Mouse (Mus musculus) limb, embryonic 10.5 days (tissue): Measurements from ENCODE around the gene Churc1. TPM values are rescaled to one million over a fixed set of nuclear protein-coding genes. Genes with fewer than 3 reads are reported as not detected.
A peak's percentile ranks its signal among the peaks of the same experiment; 100 is the strongest.

Experiments
- DNase-seq: peaks from one replicate; pipeline ENCODE4 v3.0.0-alpha.2; 2017; ENCODE audit warnings: low spot score
- H3K27ac ChIP-seq: fragments of 300-500 bp; sonication (generic); 2 replicates; pipeline ENCODE4 v1.5.1; 2016; ENCODE audit warnings: mild to moderate bottlenecking
- H3K27me3 ChIP-seq: fragments of 300-500 bp; sonication (generic); 2 replicates; pipeline ENCODE4 v1.6.1; 2016; ENCODE audit warnings: low read depth, mild to moderate bottlenecking; ENCODE audit not compliant: poor library complexity, severe bottlenecking
- H3K36me3 ChIP-seq: fragments of 300-500 bp; sonication (generic); 2 replicates; pipeline ENCODE4 v1.6.1; 2016; ENCODE audit warnings: mild to moderate bottlenecking, moderate library complexity
- H3K4me1 ChIP-seq: fragments of 300-500 bp; sonication (generic); 2 replicates; pipeline ENCODE4 v1.6.1; 2016
- H3K4me3 ChIP-seq: fragments of 300-500 bp; sonication (generic); 2 replicates; pipeline ENCODE4 v1.5.1; 2016; ENCODE audit warnings: mild to moderate bottlenecking, moderate library complexity
- H3K9me3 ChIP-seq: fragments of 300-500 bp; sonication (generic); replicated peaks from 2 replicates; pipeline ENCODE4 v1.6.1; 2016; ENCODE audit warnings: mild to moderate bottlenecking
- WGBS: fragments of 180-500 bp; shearing (Covaris S2); methylation state at CpG from one replicate; pipeline ENCODE4 v1.1.7; 2016; 5-methylcytosine and 5-hydroxymethylcytosine counted together
- polyA plus RNA-seq: library from polyadenylated mRNA; unstranded; fragments of >200 nt; fragmentation: Nextera tagmentation; extraction: Ambion mirVana; gene quantifications from 2 replicates; pipeline ENCODE4 v1.2.1, GENCODE M21; 2016

The Churc1 gene
- polyA plus RNA-seq, 1 experiment from 2014 or later = 107 TPM

GRCm38 (mm10) chr12:76820615-76821014 lies 55.3 kb downstream of the Churc1 start:
- no peak overlapping the region for H3K4me3 ChIP-seq
- DNase-seq = no peak

GRCm38 (mm10) chr12:76822002-76822650 lies 56.8 kb downstream of the Churc1 start:
- H3K27ac ChIP-seq = peak overlapping the region; percentile 85
- peak; percentile 68 for DNase-seq
- under 1% methylated on average over 65 of the region's 66 CpGs for WGBS
- H3K9me3 ChIP-seq = no peaks in the 10 kb centered on the region
- H3K27me3 ChIP-seq = peaks cover 68% of the 10 kb centered on the region
- no peaks in the 10 kb centered on the region for H3K36me3 ChIP-seq
- peak overlapping the region; percentile 74 for H3K4me3 ChIP-seq
- peaks cover 28% of the 10 kb centered on the region for H3K4me1 ChIP-seq

More at GRCm38 (mm10) chr12:76820615-76821014, 55.3 kb downstream of the Churc1 start:
- no peaks in the 10 kb centered on the region for H3K9me3 ChIP-seq
- H3K27me3 ChIP-seq = peaks cover 67% of the 10 kb centered on the region
- WGBS = 48% methylated on average over 4 of the region's 4 CpGs
- H3K4me1 ChIP-seq = peaks cover 32% of the 10 kb centered on the region
- H3K27ac ChIP-seq = no peak overlapping the region
- no peaks in the 10 kb centered on the region for H3K36me3 ChIP-seq

- 3% methylated on average over 17 of the region's 17 CpGs for WGBS
Measured at GRCm38 (mm10) chr12:76822651-76823041, 57.3 kb downstream of the Churc1 start, which contains the start of gene Rab15. Gene Rab15 (minus strand): TSS chr12:76822908.

GRCm38 (mm10) chr12:76825283-76825682 lies 59.9 kb downstream of the Churc1 start:
- no peak for DNase-seq
- no peaks in the 10 kb centered on the region for H3K9me3 ChIP-seq
- peaks cover 53% of the 10 kb centered on the region for H3K27me3 ChIP-seq
- no peaks in the 10 kb centered on the region for H3K36me3 ChIP-seq
- WGBS = 74% methylated on average over 4 of the region's 4 CpGs
- H3K27ac ChIP-seq = no peak overlapping the region
- H3K4me3 ChIP-seq = no peak overlapping the region
- peaks cover 26% of the 10 kb centered on the region for H3K4me1 ChIP-seq

More at GRCm38 (mm10) chr12:76822651-76823041, 57.3 kb downstream of the Churc1 start, which contains the start of gene Rab15:
- Histone ChIP-seq H3K9me3 (no peaks in the 10 kb centered on the region), H3K4me3 (peak within 1 kb of the TSS; percentile 74), H3K27ac (peak within 1 kb of the TSS; percentile 85), H3K4me1 (peaks cover 28% of the 10 kb centered on the region), H3K27me3 (peaks cover 68% of the 10 kb centered on the region), H3K36me3 (no peaks in the 10 kb centered on the region)
- peak; percentile 48 for DNase-seq

- WGBS = 7% methylated on average over 3 of the region's 3 CpGs
- no peaks in the 10 kb centered on the region for H3K9me3 ChIP-seq
- DNase-seq = no peak
- 0 out of 2 replicates have a peak, but pooled peaks cover 2% of the 10 kb centered on the region for H3K4me1 ChIP-seq
- no peaks in the 10 kb centered on the region for H3K36me3 ChIP-seq
- H3K27me3 ChIP-seq = no peaks in the 10 kb centered on the region
- no peak overlapping the region for H3K27ac ChIP-seq
- no peak overlapping the region for H3K4me3 ChIP-seq
Measured at GRCm38 (mm10) chr12:76832704-76833103, 67.4 kb downstream of the Churc1 start.

Other genes starting within 250 kb of the Churc1 start
- gene Plekhg3, start 234.6 kb upstream of the Churc1 start, polyA plus RNA-seq = 5.7 and 6.2 TPM in 2 replicates
- 3.7 and 4.2 TPM in 2 replicates for gene Sptb, start 55.0 kb upstream of the Churc1 start, polyA plus RNA-seq
- 43.1 and 48.2 TPM in 2 replicates for gene Fntb, start 51 bp downstream of the Churc1 start, polyA plus RNA-seq
- gene Gpx2, start 30.0 kb downstream of the Churc1 start, polyA plus RNA-seq = 6.4 and 9.0 TPM in 2 replicates
- gene Rab15, start 57.4 kb downstream of the Churc1 start, polyA plus RNA-seq = 8.3 and 9.0 TPM in 2 replicates
- gene Max, start 196.7 kb downstream of the Churc1 start, polyA plus RNA-seq = 11.5 and 12.9 TPM in 2 replicates